Mouse (Mus musculus): ENCODE data around the gene Mospd3. TPM values are rescaled to one million over a fixed set of nuclear protein-coding genes. Genes with fewer than 3 reads are reported as not detected.

The Mospd3 gene
- polyA plus RNA-seq, 1 experiment: 20.3 TPM

GRCm38 (mm10) chr5:137631591-137631990, 30.7 kb upstream of the Mospd3 start:
- TF ChIP-seq POLR2A (IDR thresholded peaks at IDR 0.05; ENCODE audit: insufficient read depth, low read length) (no peak), EP300 (IDR thresholded peaks at IDR 0.05; ENCODE audit: insufficient read depth, low read depth, low read length) (no peak), CTCF (IDR thresholded peaks at IDR 0.05; ENCODE audit: low read depth, low read length) (no peak)
- H3K9ac ChIP-seq (ENCODE audit: low read depth, poor library complexity, severe bottlenecking): peak overlapping the region; percentile 52
- H3K36me3 ChIP-seq (ENCODE audit: control insufficient read depth, insufficient read depth, low read length, poor library complexity, severe bottlenecking): peaks cover 9% of the 10 kb centered on the region
- peak overlapping the region; percentile 96 for H3K27ac ChIP-seq (ENCODE audit: insufficient read depth, low read length)
- peak overlapping the region; percentile 26 for H3K4me3 ChIP-seq (ENCODE audit: low read depth, low read length)
- no peaks in the 10 kb centered on the region for H3K4me1 ChIP-seq (ENCODE audit: control insufficient read depth, insufficient read depth, low read length)
- H3K9me3 ChIP-seq (replicated peaks; ENCODE audit: control insufficient read depth, insufficient read depth, low read length, poor library complexity, severe bottlenecking): no peaks in the 10 kb centered on the region
- no peaks in the 10 kb centered on the region for H3K27me3 ChIP-seq (ENCODE audit: control insufficient read depth, insufficient read depth, low read length, poor library complexity, severe bottlenecking)

DNA sequence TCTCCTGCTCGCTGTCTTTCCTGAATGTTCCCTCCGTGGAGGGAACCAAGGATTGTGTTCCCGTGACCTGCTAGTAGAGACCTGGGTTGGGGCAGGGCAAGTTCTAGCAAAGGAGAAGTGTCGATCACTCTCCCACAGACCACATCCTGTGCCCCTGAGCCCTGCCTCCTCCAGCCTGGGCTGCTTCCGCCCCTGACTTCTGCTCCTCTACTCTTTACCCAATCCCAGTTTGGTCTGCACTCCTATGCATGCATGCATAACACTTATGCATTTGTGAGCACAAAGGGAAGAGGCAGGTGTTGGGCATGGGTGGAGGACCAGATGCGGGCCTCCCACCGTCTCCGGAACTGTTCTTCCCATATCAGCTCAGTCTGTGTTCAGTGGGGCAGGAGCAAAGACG, 30.3 kb upstream of the Mospd3 start:
- Histone ChIP-seq H3K4me1 (ENCODE audit: control insufficient read depth, insufficient read depth, low read length) (no peaks in the 10 kb centered on the region), H3K9ac (ENCODE audit: low read depth, poor library complexity, severe bottlenecking) (peak overlapping the region; percentile 74), H3K4me3 (ENCODE audit: low read depth, low read length) (peak overlapping the region; percentile 71), H3K27me3 (ENCODE audit: control insufficient read depth, insufficient read depth, low read length, poor library complexity, severe bottlenecking) (no peaks in the 10 kb centered on the region), H3K36me3 (ENCODE audit: control insufficient read depth, insufficient read depth, low read length, poor library complexity, severe bottlenecking) (peaks cover 9% of the 10 kb centered on the region), H3K9me3 (replicated peaks; ENCODE audit: control insufficient read depth, insufficient read depth, low read length, poor library complexity, severe bottlenecking) (no peaks in the 10 kb centered on the region), H3K27ac (ENCODE audit: insufficient read depth, low read length) (peak overlapping the region; percentile 96)
- TF ChIP-seq POLR2A (IDR thresholded peaks at IDR 0.05; ENCODE audit: insufficient read depth, low read length): no peak
- no peak for TF ChIP-seq CTCF (IDR thresholded peaks at IDR 0.05; ENCODE audit: low read depth, low read length)
- peak; percentile 95 for TF ChIP-seq EP300 (IDR thresholded peaks at IDR 0.05; ENCODE audit: insufficient read depth, low read depth, low read length)

DNA sequence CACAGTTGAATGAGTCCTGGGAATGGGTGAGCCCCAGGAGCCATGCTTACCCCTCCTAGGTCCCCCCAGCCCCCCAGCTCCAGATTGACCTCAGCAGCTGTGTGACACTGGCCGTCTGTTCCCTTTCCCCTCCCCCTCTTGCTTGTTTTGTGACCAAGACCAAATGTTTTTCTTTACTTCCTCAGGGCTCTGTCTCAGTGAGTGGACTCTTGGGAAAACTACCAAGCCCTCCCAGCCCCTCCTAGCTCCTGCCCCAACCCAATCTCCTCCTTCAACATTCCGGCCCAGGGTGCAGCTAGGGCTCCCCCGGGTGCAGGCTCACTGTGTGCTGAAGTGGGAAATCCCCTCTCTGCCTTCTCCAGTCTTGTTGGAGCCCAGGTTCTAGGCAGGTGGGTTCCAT, 29.7 kb upstream of the Mospd3 start:
- Histone ChIP-seq H3K4me3 (ENCODE audit: low read depth, low read length) (peak overlapping the region; percentile 71), H3K9ac (ENCODE audit: low read depth, poor library complexity, severe bottlenecking) (peak overlapping the region; percentile 74), H3K9me3 (replicated peaks; ENCODE audit: control insufficient read depth, insufficient read depth, low read length, poor library complexity, severe bottlenecking) (no peaks in the 10 kb centered on the region), H3K27ac (ENCODE audit: insufficient read depth, low read length) (peak overlapping the region; percentile 96), H3K4me1 (ENCODE audit: control insufficient read depth, insufficient read depth, low read length) (no peaks in the 10 kb centered on the region), H3K36me3 (ENCODE audit: control insufficient read depth, insufficient read depth, low read length, poor library complexity, severe bottlenecking) (peaks cover 5% of the 10 kb centered on the region), H3K27me3 (ENCODE audit: control insufficient read depth, insufficient read depth, low read length, poor library complexity, severe bottlenecking) (no peaks in the 10 kb centered on the region)
- TF ChIP-seq EP300 (IDR thresholded peaks at IDR 0.05; ENCODE audit: insufficient read depth, low read depth, low read length): peak; percentile 40; the same call in 1 of the 2 replicates
- no peak for TF ChIP-seq CTCF (IDR thresholded peaks at IDR 0.05; ENCODE audit: low read depth, low read length)

GRCm38 (mm10) chr5:137629906-137630545, 29.2 kb upstream of the Mospd3 start:
- H3K9ac ChIP-seq (ENCODE audit: low read depth, poor library complexity, severe bottlenecking): peak overlapping the region; percentile 74
- TF ChIP-seq POLR2A (IDR thresholded peaks at IDR 0.05; ENCODE audit: insufficient read depth, low read length): no peak
- TF ChIP-seq EP300 (IDR thresholded peaks at IDR 0.05; ENCODE audit: insufficient read depth, low read depth, low read length): no peak; the same call in 1 of the 2 replicates
- TF ChIP-seq CTCF (IDR thresholded peaks at IDR 0.05; ENCODE audit: low read depth, low read length): no peak
- no peaks in the 10 kb centered on the region for H3K9me3 ChIP-seq (replicated peaks; ENCODE audit: control insufficient read depth, insufficient read depth, low read length, poor library complexity, severe bottlenecking)
- peak overlapping the region; percentile 96 for H3K27ac ChIP-seq (ENCODE audit: insufficient read depth, low read length)
- peak overlapping the region; percentile 71 for H3K4me3 ChIP-seq (ENCODE audit: low read depth, low read length)
- H3K27me3 ChIP-seq (ENCODE audit: control insufficient read depth, insufficient read depth, low read length, poor library complexity, severe bottlenecking): no peaks in the 10 kb centered on the region
- H3K4me1 ChIP-seq (ENCODE audit: control insufficient read depth, insufficient read depth, low read length): no peaks in the 10 kb centered on the region
- peaks cover under 1% of the 10 kb centered on the region for H3K36me3 ChIP-seq (ENCODE audit: control insufficient read depth, insufficient read depth, low read length, poor library complexity, severe bottlenecking)

DNA sequence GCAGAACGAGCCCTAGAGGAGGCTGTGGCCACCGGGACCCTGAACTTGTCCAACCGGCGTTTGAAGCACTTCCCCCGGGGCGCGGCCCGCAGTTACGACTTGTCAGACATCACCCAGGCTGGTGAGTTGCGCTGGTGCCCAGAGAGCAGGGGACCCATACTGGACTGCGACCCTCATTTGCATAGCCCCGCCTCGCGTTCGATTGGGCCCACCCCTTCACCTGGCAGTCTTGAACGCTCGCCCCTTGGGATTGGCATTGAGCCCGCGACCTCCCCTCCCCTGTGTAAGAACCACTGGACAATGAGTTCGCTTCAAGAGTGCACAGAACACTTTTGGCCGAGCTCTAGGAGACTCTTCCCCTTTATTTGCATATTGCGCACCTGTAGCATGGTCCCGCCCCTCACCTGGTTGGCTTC, 28.5 kb upstream of the Mospd3 start:
- H3K36me3 ChIP-seq (ENCODE audit: control insufficient read depth, insufficient read depth, low read length, poor library complexity, severe bottlenecking): no peaks in the 10 kb centered on the region
- H3K27me3 ChIP-seq (ENCODE audit: control insufficient read depth, insufficient read depth, low read length, poor library complexity, severe bottlenecking): no peaks in the 10 kb centered on the region
- H3K4me3 ChIP-seq (ENCODE audit: low read depth, low read length): peak overlapping the region; percentile 71
- TF ChIP-seq POLR2A (IDR thresholded peaks at IDR 0.05; ENCODE audit: insufficient read depth, low read length): no peak
- TF ChIP-seq CTCF (IDR thresholded peaks at IDR 0.05; ENCODE audit: low read depth, low read length): no peak
- TF ChIP-seq EP300 (IDR thresholded peaks at IDR 0.05; ENCODE audit: insufficient read depth, low read depth, low read length): no peak
- no peaks in the 10 kb centered on the region for H3K4me1 ChIP-seq (ENCODE audit: control insufficient read depth, insufficient read depth, low read length)
- H3K9ac ChIP-seq (ENCODE audit: low read depth, poor library complexity, severe bottlenecking): peak overlapping the region; percentile 74
- H3K9me3 ChIP-seq (replicated peaks; ENCODE audit: control insufficient read depth, insufficient read depth, low read length, poor library complexity, severe bottlenecking): no peaks in the 10 kb centered on the region
- H3K27ac ChIP-seq (ENCODE audit: insufficient read depth, low read length): peak overlapping the region; percentile 80

- Histone ChIP-seq H3K9ac (ENCODE audit: low read depth, poor library complexity, severe bottlenecking) (peak within 1 kb of the TSS; percentile 74), H3K9me3 (replicated peaks; ENCODE audit: control insufficient read depth, insufficient read depth, low read length, poor library complexity, severe bottlenecking) (no peaks in the 10 kb centered on the region), H3K4me1 (ENCODE audit: control insufficient read depth, insufficient read depth, low read length) (no peaks in the 10 kb centered on the region), H3K27ac (ENCODE audit: insufficient read depth, low read length) (peak within 1 kb of the TSS; percentile 80), H3K27me3 (ENCODE audit: control insufficient read depth, insufficient read depth, low read length, poor library complexity, severe bottlenecking) (no peaks in the 10 kb centered on the region), H3K36me3 (ENCODE audit: control insufficient read depth, insufficient read depth, low read length, poor library complexity, severe bottlenecking) (no peaks in the 10 kb centered on the region), H3K4me3 (ENCODE audit: low read depth, low read length) (peak within 1 kb of the TSS; percentile 84)
- 0 out of 2 replicates have a peak, but pooled peaks have one; percentile 38 for TF ChIP-seq EP300 (IDR thresholded peaks at IDR 0.05; ENCODE audit: insufficient read depth, low read depth, low read length)
- no peak for TF ChIP-seq CTCF (IDR thresholded peaks at IDR 0.05; ENCODE audit: low read depth, low read length)
- peak; percentile 90 for TF ChIP-seq POLR2A (IDR thresholded peaks at IDR 0.05; ENCODE audit: insufficient read depth, low read length)
These were observed 27.8 kb upstream of the Mospd3 start, which contains the start of the genes Fbxo24, Lrch4 and Gm20605 for GRCm38 (mm10) chr5:137628498-137629305. TSS of gene Fbxo24 (minus strand) at chr5:137629002. TSS of gene Lrch4 (plus strand) at chr5:137629121. TSS of gene Gm20605 (plus strand) at chr5:137629175.
